Mouse (Mus musculus) ES-Bruce4 (cell line): ENCODE data around the gene Ski. TPM values are rescaled to one million over a fixed set of nuclear protein-coding genes. Genes with fewer than 3 reads are reported as not detected.

Experiments used
- H3K27ac ChIP-seq: 2 replicates; pipeline ENCODE4 v1.5.1; 2012; ENCODE audit warnings: low read length, inconsistent platforms; ENCODE audit not compliant: insufficient read depth
- H3K27me3 ChIP-seq: 2 replicates; pipeline ENCODE4 v1.6.1; 2012; ENCODE audit warnings: mild to moderate bottlenecking, low read length, inconsistent platforms; ENCODE audit not compliant: control insufficient read depth, poor library complexity, insufficient read depth, severe bottlenecking
- H3K36me3 ChIP-seq: 2 replicates; pipeline ENCODE4 v1.6.1; 2012; ENCODE audit warnings: inconsistent platforms, mild to moderate bottlenecking, low read length, moderate library complexity; ENCODE audit not compliant: control insufficient read depth, poor library complexity, insufficient read depth, severe bottlenecking
- H3K4me1 ChIP-seq: one replicate; pipeline ENCODE4 v1.8.1; 2011; ENCODE audit warnings: low read length; ENCODE audit not compliant: control insufficient read depth, insufficient read depth
- H3K4me3 ChIP-seq: 2 replicates; pipeline ENCODE4 v1.5.1; 2011; ENCODE audit warnings: low read depth, mild to moderate bottlenecking, low read length
- H3K9ac ChIP-seq: 2 replicates; pipeline ENCODE4 v1.6.1; 2012; ENCODE audit warnings: low read depth, mild to moderate bottlenecking, inconsistent platforms; ENCODE audit not compliant: poor library complexity, severe bottlenecking
- H3K9me3 ChIP-seq: replicated peaks from 2 replicates; pipeline ENCODE4 v1.6.1; 2012; ENCODE audit warnings: mild to moderate bottlenecking, low read length, inconsistent platforms; ENCODE audit not compliant: control insufficient read depth, poor library complexity, insufficient read depth, severe bottlenecking
- CTCF ChIP-seq: IDR thresholded peaks from one replicate; pipeline ENCODE4 v1.8.1; 2011; ENCODE audit warnings: low read depth, low read length
- EP300 ChIP-seq: IDR thresholded peaks from 2 replicates; pipeline ENCODE4 v1.6.1; 2011; ENCODE audit warnings: low read depth, low read length; ENCODE audit not compliant: insufficient read depth
- POLR2A ChIP-seq: IDR thresholded peaks from one replicate; pipeline ENCODE4 v1.8.1; 2011; ENCODE audit warnings: low read length; ENCODE audit not compliant: insufficient read depth
- polyA plus RNA-seq: library from polyadenylated mRNA; stranded (reverse); fragments of >200 nt; gene quantifications from 2 replicates; pipeline ENCODE4 v1.2.4, GENCODE M21; 2011; ENCODE audit warnings: low read depth; ENCODE audit not compliant: missing spikeins, insufficient read depth, insufficient read length

Gene Ski
- polyA plus RNA-seq, result 63.5 and 67.2 TPM in 2 replicates

- Histone ChIP-seq H3K27ac (no peak within 1 kb of the TSS), H3K4me3 (peak within 1 kb of the TSS; percentile 79), H3K36me3 (no peaks in the 10 kb centered on the region), H3K9me3 (no peaks in the 10 kb centered on the region), H3K9ac (peak within 1 kb of the TSS; percentile 86), H3K27me3 (no peaks in the 10 kb centered on the region), H3K4me1 (peaks cover 2% of the 10 kb centered on the region)
- TF ChIP-seq POLR2A (no peak), CTCF (no peak), EP300 (no peak)
Measured at GRCm38 (mm10) chr4:155222552-155222840, at the start of gene Ski. TSS of gene Ski (minus strand) at chr4:155222592.

DNA sequence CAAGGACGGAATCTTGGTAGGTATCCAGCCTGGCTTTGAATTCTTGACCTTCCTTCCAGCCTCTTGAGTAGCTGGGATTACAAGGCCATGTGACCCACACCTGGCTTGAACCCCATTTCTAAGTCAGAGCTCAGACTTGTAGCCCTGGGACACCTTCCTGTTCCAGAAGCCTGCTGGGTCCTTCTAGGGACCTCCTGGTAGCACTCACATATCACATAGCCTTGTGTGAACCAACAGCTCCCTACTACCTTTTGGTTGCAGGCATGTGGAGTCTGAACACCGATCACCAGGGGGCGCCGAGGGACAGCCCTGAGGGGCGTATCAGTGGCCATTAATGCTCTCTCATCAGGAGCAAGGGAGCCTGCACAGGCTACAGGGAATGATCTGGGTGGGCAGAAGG is 46.0 kb upstream of the Ski start:
- H3K27ac ChIP-seq, result no peak overlapping the region
- no peak overlapping the region for H3K9ac ChIP-seq
- TF ChIP-seq POLR2A, result no peak
- TF ChIP-seq CTCF, result peak; percentile 71
- H3K27me3 ChIP-seq, result no peaks in the 10 kb centered on the region
- H3K36me3 ChIP-seq, result no peaks in the 10 kb centered on the region
- H3K4me1 ChIP-seq, result no peaks in the 10 kb centered on the region
- H3K4me3 ChIP-seq, result no peak overlapping the region
- H3K9me3 ChIP-seq, result no peaks in the 10 kb centered on the region

GRCm38 (mm10) chr4:155267639-155268175 is 45.3 kb upstream of the Ski start:
- Histone ChIP-seq H3K9me3 (no peaks in the 10 kb centered on the region), H3K27me3 (no peaks in the 10 kb centered on the region), H3K9ac (no peak overlapping the region), H3K4me1 (no peaks in the 10 kb centered on the region), H3K36me3 (no peaks in the 10 kb centered on the region), H3K4me3 (no peak overlapping the region), H3K27ac (no peak overlapping the region)
- no peak for TF ChIP-seq POLR2A
- TF ChIP-seq EP300, result no peak
- no peak for TF ChIP-seq CTCF

- Histone ChIP-seq H3K27ac (no peak overlapping the region), H3K9ac (no peak overlapping the region), H3K36me3 (no peaks in the 10 kb centered on the region), H3K9me3 (no peaks in the 10 kb centered on the region), H3K4me3 (no peak overlapping the region), H3K4me1 (no peaks in the 10 kb centered on the region), H3K27me3 (no peaks in the 10 kb centered on the region)
- TF ChIP-seq EP300 (no peak), CTCF (no peak), POLR2A (no peak)
Measured at GRCm38 (mm10) chr4:155267047-155267543, 44.7 kb upstream of the Ski start.

- Histone ChIP-seq H3K4me3 (no peak overlapping the region), H3K27ac (no peak overlapping the region), H3K4me1 (no peaks in the 10 kb centered on the region), H3K9me3 (0 out of 2 replicates have a peak, but pooled peaks cover 3% of the 10 kb centered on the region), H3K27me3 (no peaks in the 10 kb centered on the region), H3K9ac (no peak overlapping the region), H3K36me3 (no peaks in the 10 kb centered on the region)
- TF ChIP-seq EP300, result no peak
- no peak for TF ChIP-seq CTCF
Measured at GRCm38 (mm10) chr4:155264521-155265321, 42.3 kb upstream of the Ski start.

DNA sequence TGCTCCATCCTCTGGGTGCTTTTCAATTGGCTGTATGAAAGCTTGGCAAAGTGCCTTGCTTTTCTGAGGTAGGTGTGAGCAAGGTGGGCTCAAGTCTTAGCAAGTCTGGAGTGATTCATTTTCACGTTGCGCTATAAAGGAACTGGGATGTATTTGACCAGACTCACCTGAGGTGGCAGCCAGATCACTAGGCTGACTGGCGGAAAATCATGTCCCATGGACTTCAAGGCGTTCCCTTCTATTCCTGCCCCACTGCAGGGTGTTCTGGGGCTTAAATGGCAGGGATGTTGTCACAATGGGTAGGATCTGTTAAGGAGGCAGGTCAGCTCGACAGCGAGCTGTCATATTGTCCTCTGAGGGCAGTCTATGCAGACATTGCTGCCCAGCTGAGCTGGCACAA is 29.9 kb upstream of the Ski start:
- Histone ChIP-seq H3K27me3 (no peaks in the 10 kb centered on the region), H3K4me1 (no peaks in the 10 kb centered on the region), H3K36me3 (no peaks in the 10 kb centered on the region), H3K27ac (no peak overlapping the region), H3K9ac (no peak overlapping the region), H3K9me3 (no peaks in the 10 kb centered on the region), H3K4me3 (no peak overlapping the region)
- TF ChIP-seq CTCF, result no peak
- TF ChIP-seq POLR2A, result no peak
- no peak for TF ChIP-seq EP300
